Mouse (Mus musculus) limb, embryonic 15.5 days (tissue): Measurements from ENCODE around the gene Sept1. TPM values are rescaled to one million over a fixed set of nuclear protein-coding genes. Genes with fewer than 3 reads are reported as not detected.

ENCODE experiments used
- ATAC-seq: fragments of 200-750 bp; cut with Nextera tagmentation; 2 replicates; pipeline ENCODE4 v1.8.0; 2017; ENCODE audit warnings: low read depth, moderate TSS enrichment; ENCODE audit not compliant: insufficient number of reproducible peaks, low FRiP score, low TSS enrichment
- H3K27ac ChIP-seq: fragments of 300-500 bp; sonication (generic); 2 replicates; pipeline ENCODE4 v1.5.1; 2015; ENCODE audit warnings: moderate library complexity, mild to moderate bottlenecking, inconsistent platforms
- H3K27me3 ChIP-seq: fragments of 300-500 bp; sonication (generic); 2 replicates; pipeline ENCODE4 v1.6.1; 2015; ENCODE audit warnings: inconsistent platforms
- H3K36me3 ChIP-seq: fragments of 300-500 bp; sonication (generic); 2 replicates; pipeline ENCODE4 v1.6.1; 2015; ENCODE audit warnings: inconsistent platforms
- H3K4me1 ChIP-seq: fragments of 300-500 bp; sonication (generic); 2 replicates; pipeline ENCODE4 v1.6.1; 2015; ENCODE audit warnings: inconsistent platforms
- H3K4me2 ChIP-seq: fragments of 300-500 bp; sonication (generic); 2 replicates; pipeline ENCODE4 v1.6.1; 2015; ENCODE audit warnings: mild to moderate bottlenecking, inconsistent platforms
- H3K4me3 ChIP-seq: fragments of 300-500 bp; sonication (generic); 2 replicates; pipeline ENCODE4 v1.5.1; 2015; ENCODE audit warnings: mild to moderate bottlenecking, inconsistent platforms
- H3K9ac ChIP-seq: fragments of 300-500 bp; sonication (generic); 2 replicates; pipeline ENCODE4 v1.6.1; 2015; ENCODE audit warnings: inconsistent platforms
- H3K9me3 ChIP-seq: fragments of 300-500 bp; sonication (generic); 2 replicates; pipeline ENCODE4 v1.6.1; 2016; ENCODE audit warnings: inconsistent platforms
- WGBS: fragments of 180-500 bp; shearing (Covaris S2); methylation state at CpG from one replicate; pipeline ENCODE4 v1.1.7; 2015; 5-methylcytosine and 5-hydroxymethylcytosine counted together
- polyA plus RNA-seq: library from polyadenylated mRNA; unstranded; fragments of >200 nt; fragmentation: Nextera tagmentation; extraction: Ambion mirVana; gene quantifications from 2 replicates; pipeline ENCODE4 v1.2.1, GENCODE M21; 2015

Sept1 gene
- polyA plus RNA-seq, 1 experiment from 2014 or later = 22.7 TPM

DNA sequence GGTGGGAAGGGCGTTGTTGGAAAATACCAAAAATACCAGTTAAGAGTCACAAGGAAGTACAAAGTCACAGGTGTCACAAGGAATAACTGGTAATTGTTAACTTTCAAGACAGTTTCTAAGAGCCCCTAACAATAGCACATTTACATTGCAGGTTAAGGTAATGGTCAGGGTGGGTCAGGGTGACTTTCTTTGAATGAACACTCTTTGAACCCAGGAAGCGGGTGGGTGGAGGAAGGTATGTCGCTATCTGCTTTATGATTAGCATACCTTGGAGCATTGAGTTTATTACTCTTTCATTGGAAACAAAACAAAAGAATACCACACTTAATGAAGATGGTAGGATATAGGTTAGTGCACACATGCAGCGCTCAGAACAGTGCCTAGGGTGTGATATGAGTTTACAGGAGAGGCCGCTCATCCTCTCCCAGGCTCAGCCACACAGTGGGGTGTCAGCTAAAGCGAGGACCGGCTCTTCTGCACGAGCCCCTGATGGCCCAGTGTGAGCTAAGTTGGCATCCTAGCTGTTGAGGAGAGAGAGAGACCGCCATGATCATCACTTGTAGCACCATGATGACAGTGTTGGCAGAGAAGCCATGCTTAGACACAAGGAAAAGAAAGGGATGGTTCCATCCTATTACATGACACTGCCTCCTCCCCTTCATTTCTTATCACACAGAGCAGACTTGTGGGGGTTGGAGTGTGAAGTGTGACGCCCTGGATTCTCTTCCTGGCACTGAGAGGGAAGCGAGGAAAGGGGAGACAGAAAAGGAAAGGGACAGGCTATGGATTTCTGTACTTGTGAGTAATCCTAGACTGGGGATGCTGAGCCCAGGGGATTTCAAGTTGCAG, 7.6 kb downstream of the Sept1 start:
- no peak overlapping the region for H3K9ac ChIP-seq
- peaks cover 10% of the 10 kb centered on the region for H3K4me1 ChIP-seq
- no peak for ATAC-seq
- no peak overlapping the region for H3K4me3 ChIP-seq
- WGBS = 78% methylated on average over 11 of the region's 11 CpGs
- H3K27ac ChIP-seq = no peak overlapping the region
- H3K9me3 ChIP-seq = no peaks in the 10 kb centered on the region
- peaks cover 13% of the 10 kb centered on the region for H3K36me3 ChIP-seq
- no peaks in the 10 kb centered on the region for H3K27me3 ChIP-seq
- no peak overlapping the region for H3K4me2 ChIP-seq

DNA sequence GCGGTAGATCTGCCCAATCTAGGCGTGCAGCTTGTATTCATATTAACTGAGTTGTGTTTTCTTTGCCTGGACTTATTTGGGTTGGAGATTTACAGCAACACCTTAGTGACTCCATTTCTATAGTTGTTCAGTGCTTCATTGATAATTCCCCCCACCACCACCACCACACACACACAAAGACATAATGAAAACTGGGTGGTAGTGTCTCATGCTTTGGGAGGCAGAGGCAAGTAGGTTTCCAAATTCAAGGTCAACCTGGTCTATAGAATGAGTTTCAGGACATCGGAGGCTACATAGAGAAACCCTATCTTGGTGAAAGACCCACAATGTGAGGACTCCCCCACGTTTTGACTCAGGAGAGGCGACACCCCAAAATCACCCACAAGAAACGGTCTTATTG, 8.3 kb downstream of the Sept1 start:
- Histone ChIP-seq H3K27me3 (no peaks in the 10 kb centered on the region), H3K4me3 (no peak overlapping the region), H3K4me2 (no peak overlapping the region), H3K9me3 (no peaks in the 10 kb centered on the region), H3K4me1 (0 out of 2 replicates have a peak, but pooled peaks cover 3% of the 10 kb centered on the region), H3K27ac (no peak overlapping the region), H3K9ac (no peak overlapping the region), H3K36me3 (peaks cover 6% of the 10 kb centered on the region)
- WGBS = 89% methylated on average over 6 of the region's 6 CpGs
- no peak for ATAC-seq

DNA sequence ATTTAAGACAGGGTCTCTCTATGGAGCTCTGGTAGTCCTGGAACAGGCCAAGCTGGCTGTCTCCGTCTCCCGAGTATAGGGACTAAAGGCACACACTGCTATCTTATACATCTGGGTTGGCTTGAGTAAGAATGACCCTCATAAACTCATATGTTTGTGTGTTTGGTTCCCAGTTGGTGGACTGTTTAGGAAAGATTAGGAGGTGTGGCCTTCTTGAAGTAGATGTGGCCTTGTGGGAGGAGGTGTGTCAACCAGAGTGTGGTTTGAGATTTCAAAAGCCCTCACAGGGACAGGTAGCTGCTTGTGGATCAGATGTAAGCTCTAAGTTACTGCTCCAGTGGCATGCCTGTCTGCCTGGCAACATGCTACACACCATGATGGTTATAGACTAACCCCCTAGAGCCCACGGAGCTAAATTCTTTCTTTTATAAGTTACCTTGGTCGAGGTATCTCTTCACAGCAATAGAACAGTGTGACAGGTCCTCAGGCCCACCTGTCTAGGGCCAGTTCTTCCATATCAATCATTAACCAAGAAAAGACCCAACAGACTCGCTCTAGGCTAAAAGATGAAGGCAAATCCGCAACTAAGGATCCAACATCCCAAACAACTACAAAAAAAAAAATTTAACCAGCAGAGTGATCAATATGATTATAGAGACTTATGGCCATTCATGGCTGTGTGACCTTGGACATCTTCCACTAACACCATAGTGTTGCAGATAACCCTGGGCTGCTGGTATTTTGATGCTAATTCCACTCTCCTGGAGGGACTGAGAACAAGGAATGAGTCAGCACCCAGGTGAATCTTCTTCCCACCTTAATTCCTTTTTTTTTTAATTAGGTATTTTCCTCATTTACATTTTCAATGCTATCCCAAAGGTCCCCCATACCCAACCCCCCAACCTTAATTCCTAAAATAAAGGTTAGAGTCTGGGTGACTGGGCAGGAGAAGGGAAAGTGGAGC, 9.1 kb downstream of the Sept1 start:
- H3K4me1 ChIP-seq = no peaks in the 10 kb centered on the region
- WGBS = 80% methylated on average over 6 of the region's 6 CpGs
- no peaks in the 10 kb centered on the region for H3K36me3 ChIP-seq
- no peaks in the 10 kb centered on the region for H3K9me3 ChIP-seq
- H3K4me3 ChIP-seq = no peak overlapping the region
- ATAC-seq = no peak
- H3K27ac ChIP-seq = no peak overlapping the region
- H3K27me3 ChIP-seq = no peaks in the 10 kb centered on the region
- no peak overlapping the region for H3K9ac ChIP-seq
- no peak overlapping the region for H3K4me2 ChIP-seq

DNA sequence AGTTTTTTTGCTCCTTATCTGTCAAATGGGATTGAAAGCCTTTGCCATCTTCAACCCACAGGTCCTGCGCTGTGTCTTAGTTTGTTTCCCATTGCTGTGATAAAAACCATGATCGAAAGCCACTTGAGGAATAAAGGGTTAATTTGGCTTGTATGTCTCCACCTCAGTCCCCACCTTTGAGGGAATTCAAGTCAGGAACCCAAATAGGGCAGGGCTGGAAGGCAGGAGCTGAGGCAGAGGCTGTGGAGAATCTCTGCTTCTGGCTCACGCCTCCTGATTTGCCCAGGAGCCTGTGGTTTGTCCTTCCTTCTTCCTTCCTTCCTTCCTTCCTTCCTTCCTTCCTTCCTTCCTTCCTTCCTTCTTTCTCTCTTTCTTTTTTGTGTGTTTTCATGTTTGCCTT, 9.8 kb downstream of the Sept1 start:
- Histone ChIP-seq H3K4me1 (no peaks in the 10 kb centered on the region), H3K27ac (no peak overlapping the region), H3K36me3 (no peaks in the 10 kb centered on the region), H3K27me3 (no peaks in the 10 kb centered on the region), H3K9ac (no peak overlapping the region), H3K4me3 (no peak overlapping the region), H3K9me3 (no peaks in the 10 kb centered on the region), H3K4me2 (no peak overlapping the region)
- no peak for ATAC-seq
- WGBS = 93% methylated on average over 3 of the region's 3 CpGs

DNA sequence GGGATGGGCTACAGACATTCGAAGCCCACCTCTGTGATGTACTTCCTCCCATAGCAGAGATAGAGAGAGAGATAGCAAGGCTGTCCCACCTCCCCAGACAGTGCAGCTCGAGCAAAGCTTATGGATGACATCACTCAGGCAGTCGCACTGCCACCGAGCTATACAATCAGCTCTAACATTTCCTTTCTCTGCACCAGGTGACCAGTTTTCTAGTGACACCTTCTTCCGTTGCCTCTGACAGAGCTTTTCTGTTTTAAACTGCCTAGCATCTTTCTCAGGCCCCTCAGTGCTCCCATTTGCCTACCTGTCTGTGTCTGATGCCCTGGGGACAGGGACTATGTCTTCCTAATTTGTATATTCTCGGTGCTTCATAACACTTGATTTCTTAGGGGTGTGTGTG, 12.5 kb downstream of the Sept1 start:
- ATAC-seq = no peak
- 69% methylated on average over 6 of the region's 6 CpGs for WGBS

DNA sequence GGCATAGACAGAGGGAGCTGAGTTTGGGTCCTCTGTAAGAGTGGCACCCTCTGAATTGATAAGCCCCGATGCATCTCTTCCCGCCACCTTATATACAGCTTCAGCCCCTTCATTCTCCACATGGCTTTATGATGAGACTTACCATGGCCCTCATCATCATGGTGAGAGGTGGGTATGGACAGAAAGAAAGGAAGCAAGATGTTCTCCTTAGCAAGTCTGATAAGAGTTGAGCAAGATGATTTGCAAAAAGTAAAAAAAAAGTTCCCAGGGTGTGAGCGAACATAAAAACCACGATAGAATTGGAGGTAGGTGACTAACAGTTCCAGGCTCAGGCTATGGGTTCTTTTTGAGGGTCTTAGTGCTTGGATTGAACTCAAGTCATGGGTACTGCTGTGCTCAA, 14.3 kb downstream of the Sept1 start:
- no peaks in the 10 kb centered on the region for H3K27me3 ChIP-seq
- no peak overlapping the region for H3K4me3 ChIP-seq
- no peak overlapping the region for H3K4me2 ChIP-seq
- H3K9me3 ChIP-seq = no peaks in the 10 kb centered on the region
- H3K27ac ChIP-seq = no peak overlapping the region
- ATAC-seq = no peak
- peaks cover 19% of the 10 kb centered on the region for H3K4me1 ChIP-seq
- H3K9ac ChIP-seq = no peak overlapping the region
- 81% methylated on average over 4 of the region's 4 CpGs for WGBS
- no peaks in the 10 kb centered on the region for H3K36me3 ChIP-seq

More for the DNA sequence above, 12.5 kb downstream of the Sept1 start:
- no peaks in the 10 kb centered on the region for H3K36me3 ChIP-seq
- H3K4me2 ChIP-seq = no peak overlapping the region
- H3K27me3 ChIP-seq = no peaks in the 10 kb centered on the region
- no peak overlapping the region for H3K4me3 ChIP-seq
- H3K4me1 ChIP-seq = peaks cover 2% of the 10 kb centered on the region
- H3K27ac ChIP-seq = no peak overlapping the region
- H3K9ac ChIP-seq = no peak overlapping the region
- H3K9me3 ChIP-seq = no peaks in the 10 kb centered on the region

DNA sequence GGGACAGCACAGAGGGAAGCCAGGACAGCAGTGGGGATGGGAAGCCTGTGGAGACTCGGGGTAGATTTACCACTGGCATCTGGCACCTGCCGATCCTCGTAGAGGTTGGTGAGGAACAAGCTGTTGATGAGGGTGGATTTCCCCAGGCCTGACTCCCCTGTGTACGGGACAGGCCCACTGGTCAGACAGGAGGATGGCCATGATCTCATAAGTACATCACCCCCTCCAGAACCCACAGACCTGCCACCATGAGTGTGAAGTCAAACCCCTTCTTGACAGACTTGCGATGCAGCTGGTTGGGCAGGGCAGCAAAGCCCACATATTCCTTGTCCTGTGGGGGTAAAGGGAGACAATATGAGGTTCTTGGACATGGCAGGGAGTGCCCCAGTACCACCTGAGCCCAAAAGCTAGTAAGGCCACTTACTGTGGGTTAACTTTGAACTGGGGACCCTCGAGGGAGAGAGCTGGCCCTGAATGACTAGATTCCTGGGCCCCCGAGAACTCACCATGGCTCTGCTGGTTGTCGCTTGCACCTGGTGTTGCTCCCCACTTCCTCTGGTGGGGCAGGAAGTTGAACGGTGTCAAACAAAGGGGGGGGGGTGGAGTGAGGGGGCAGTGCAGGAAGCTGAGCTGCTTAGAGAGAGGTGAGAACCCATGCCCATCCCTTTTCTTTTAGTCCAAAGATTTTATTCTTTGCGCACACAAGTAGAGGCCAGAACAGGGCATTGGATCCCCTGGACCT, 14.9 kb downstream of the Sept1 start:
- ATAC-seq = no peak
- WGBS = 63% methylated on average over 10 of the region's 10 CpGs
- Histone ChIP-seq H3K4me1 (peaks cover 21% of the 10 kb centered on the region), H3K4me2 (no peak overlapping the region), H3K4me3 (no peak overlapping the region), H3K27me3 (no peaks in the 10 kb centered on the region), H3K9ac (no peak overlapping the region), H3K9me3 (no peaks in the 10 kb centered on the region), H3K36me3 (no peaks in the 10 kb centered on the region), H3K27ac (no peak overlapping the region)

DNA sequence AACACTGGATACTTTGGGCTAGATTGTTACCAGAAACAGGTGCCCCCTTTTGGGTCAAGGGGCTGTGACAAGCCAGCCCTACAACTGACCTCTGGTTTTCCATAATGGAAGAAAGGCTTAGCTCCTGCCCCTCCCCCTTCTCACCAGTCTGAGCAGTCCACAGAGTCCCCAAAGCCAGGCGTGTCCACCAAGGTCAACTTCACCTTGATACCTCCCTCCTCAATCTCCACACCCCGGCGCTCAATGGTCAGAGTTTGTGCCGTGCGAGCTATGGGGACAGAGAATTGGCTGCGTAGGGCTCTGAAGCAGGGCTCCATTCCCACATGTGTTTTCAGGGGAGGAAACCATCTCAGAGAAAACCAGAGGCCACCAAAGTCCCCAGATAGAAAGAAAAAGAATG, 15.5 kb downstream of the Sept1 start:
- ATAC-seq = no peak
- Histone ChIP-seq H3K27ac (no peak overlapping the region), H3K4me1 (peaks cover 21% of the 10 kb centered on the region), H3K4me3 (no peak overlapping the region), H3K27me3 (no peaks in the 10 kb centered on the region), H3K36me3 (no peaks in the 10 kb centered on the region), H3K4me2 (no peak overlapping the region), H3K9me3 (no peaks in the 10 kb centered on the region), H3K9ac (no peak overlapping the region)
- 87% methylated on average over 6 of the region's 6 CpGs for WGBS

DNA sequence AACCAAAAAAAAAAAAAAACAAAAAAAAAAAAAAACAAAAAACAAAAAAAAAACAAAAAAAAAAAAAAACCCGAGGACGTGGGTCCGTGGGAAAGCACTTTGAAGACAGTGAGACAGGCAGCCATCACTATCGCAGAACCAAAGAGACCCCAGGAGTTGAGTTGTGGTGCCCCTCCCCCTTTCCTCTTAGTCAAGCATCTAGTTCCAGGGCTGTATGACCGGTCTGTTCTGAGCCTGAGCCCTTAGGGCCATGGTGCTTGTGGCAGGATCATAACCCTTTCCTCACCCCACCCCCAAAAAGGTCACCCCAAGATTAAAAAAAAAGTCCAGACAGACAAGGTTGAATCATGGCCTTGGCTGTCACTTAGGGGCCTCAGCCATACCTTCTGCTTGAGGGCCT, 16.6 kb downstream of the Sept1 start:
- Histone ChIP-seq H3K4me2 (no peak overlapping the region), H3K27me3 (no peaks in the 10 kb centered on the region), H3K27ac (no peak overlapping the region), H3K4me3 (no peak overlapping the region), H3K9ac (no peak overlapping the region), H3K36me3 (no peaks in the 10 kb centered on the region), H3K9me3 (no peaks in the 10 kb centered on the region), H3K4me1 (peaks cover 21% of the 10 kb centered on the region)
- 0 out of 2 replicates have a peak, but pooled peaks have one; percentile 15 for ATAC-seq
- 88% methylated on average over 5 of the region's 5 CpGs for WGBS

DNA sequence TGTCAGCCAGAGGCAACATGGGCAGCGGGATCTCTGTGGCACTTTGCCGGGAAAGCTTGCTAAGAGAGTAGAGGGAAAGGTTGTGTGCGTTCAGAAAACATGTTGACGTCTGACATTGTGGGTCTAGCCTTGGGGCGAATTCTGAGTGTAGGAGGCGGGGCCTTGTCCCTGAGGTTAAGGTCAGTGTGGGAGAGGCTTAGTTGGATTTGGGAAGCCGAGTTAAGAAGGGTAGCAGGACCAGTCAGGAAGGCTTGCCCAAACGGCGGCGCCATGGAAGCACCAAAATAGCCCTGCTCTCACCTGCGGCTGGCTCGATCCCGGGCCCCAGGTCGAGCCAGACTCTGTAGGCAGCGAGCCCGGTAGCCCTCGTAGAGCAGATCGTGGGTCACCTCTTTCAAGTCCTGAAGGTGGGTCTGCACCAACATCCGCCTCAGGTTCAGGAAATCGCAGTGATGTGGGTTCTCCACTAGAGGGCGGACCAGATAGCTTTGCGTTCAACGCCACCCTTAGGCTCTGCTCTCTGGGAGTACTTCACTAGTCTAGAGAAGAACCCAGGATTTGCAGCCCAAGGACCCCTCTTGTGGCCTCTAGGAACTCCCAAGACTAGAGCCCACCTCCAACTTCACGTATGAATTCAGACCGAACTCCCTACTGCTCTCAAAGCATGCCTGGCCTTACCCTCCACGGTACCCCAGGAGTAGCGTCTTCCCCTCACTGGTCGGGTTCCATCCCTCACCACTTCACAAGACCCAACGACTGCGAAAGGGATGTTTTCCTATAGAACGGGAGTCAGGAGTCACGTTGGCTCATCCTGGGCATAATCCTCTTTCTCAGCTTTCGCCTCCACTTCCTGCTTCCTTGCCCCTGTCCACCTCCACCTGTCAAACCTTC, 17.7 kb downstream of the Sept1 start:
- Histone ChIP-seq H3K27me3 (no peaks in the 10 kb centered on the region), H3K36me3 (no peaks in the 10 kb centered on the region), H3K4me3 (peak overlapping the region; percentile 41), H3K4me1 (peaks cover 21% of the 10 kb centered on the region), H3K9me3 (no peaks in the 10 kb centered on the region), H3K9ac (peak overlapping the region; percentile 40; the same call in 1 of the 2 replicates), H3K4me2 (peak overlapping the region; percentile 76), H3K27ac (peak overlapping the region; percentile 58; the same call in 1 of the 2 replicates)
- no peak for ATAC-seq
- 20% methylated on average over 33 of the region's 33 CpGs for WGBS

DNA sequence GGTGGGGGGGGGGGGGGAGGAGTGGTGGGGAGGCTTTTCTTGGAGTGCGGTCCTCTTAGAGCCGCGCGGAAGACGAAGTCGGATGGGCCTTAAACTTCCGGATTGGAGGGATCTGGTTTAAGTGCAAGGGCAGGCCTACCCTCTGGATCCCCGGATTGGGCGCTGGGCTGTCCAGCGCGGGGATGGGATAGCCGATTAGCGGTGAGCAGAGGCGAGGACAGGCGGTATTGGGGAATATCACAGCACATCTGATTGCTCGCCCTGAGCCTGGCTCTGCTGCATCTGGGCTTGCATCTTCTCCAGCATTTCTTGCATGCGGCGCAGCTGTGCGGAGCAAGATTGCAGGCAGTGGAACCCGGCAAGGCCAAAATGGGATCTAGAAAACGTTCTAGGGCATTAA, 18.4 kb downstream of the Sept1 start:
- Histone ChIP-seq H3K4me1 (peaks cover 22% of the 10 kb centered on the region), H3K4me3 (peak overlapping the region; percentile 41), H3K27ac (peak overlapping the region; percentile 58), H3K36me3 (no peaks in the 10 kb centered on the region), H3K9me3 (no peaks in the 10 kb centered on the region), H3K27me3 (no peaks in the 10 kb centered on the region), H3K4me2 (peak overlapping the region; percentile 76), H3K9ac (peak overlapping the region; percentile 11)
- 28% methylated on average over 21 of the region's 21 CpGs for WGBS
- ATAC-seq = no peak
